Mouse (Mus musculus) ES-E14 (cell line): ENCODE results near the gene Sirt2. TPM values are rescaled to one million over a fixed set of nuclear protein-coding genes. Genes with fewer than 3 reads are reported as not detected.

Source experiments
- DNase-seq: peaks from one replicate; pipeline ENCODE4 v3.0.0-alpha.2; 2013; ENCODE audit warnings: low read depth, low spot score
- H3K27ac ChIP-seq: 2 replicates; pipeline ENCODE4 v1.5.1; 2012; ENCODE audit warnings: low read depth, mild to moderate bottlenecking, low read length, moderate library complexity, mixed read lengths; ENCODE audit not compliant: poor library complexity, insufficient read depth, severe bottlenecking
- H3K36me3 ChIP-seq: 2 replicates; pipeline ENCODE4 v1.6.1; 2012; ENCODE audit warnings: mild to moderate bottlenecking, low read length, moderate library complexity, mixed read lengths; ENCODE audit not compliant: control insufficient read depth, poor library complexity, insufficient read depth, severe bottlenecking
- H3K4me1 ChIP-seq, 2 experiments: fragments of 150-350 bp in 1 of 2; sonication (generic) in 1 of 2; 2 replicates each; pipeline ENCODE4 v1.6.1; 2012; ENCODE audit warnings: low read length in 2 of 2, mild to moderate bottlenecking in 1 of 2, mixed read lengths in 1 of 2; ENCODE audit not compliant: control insufficient read depth in 2 of 2, insufficient read depth in 2 of 2, poor library complexity in 1 of 2
- H3K4me3 ChIP-seq, 2 experiments: fragments of 150-350 bp in 1 of 2; sonication (generic) in 1 of 2; 2 replicates each; pipeline ENCODE4 v1.5.1; 2012; ENCODE audit warnings: low read length in 2 of 2, low read depth in 1 of 2, mild to moderate bottlenecking in 1 of 2, mixed read lengths in 1 of 2; ENCODE audit not compliant: insufficient read depth in 1 of 2, poor library complexity in 1 of 2, severe bottlenecking in 1 of 2
- H3K9ac ChIP-seq: 2 replicates; pipeline ENCODE4 v1.6.1; 2012; ENCODE audit warnings: low read depth, mild to moderate bottlenecking, low read length, mixed read lengths; ENCODE audit not compliant: poor library complexity, insufficient read depth, severe bottlenecking
- H3K9me3 ChIP-seq: fragments of 150-350 bp; sonication (generic); 2 replicates; pipeline ENCODE4 v1.6.1; 2012; ENCODE audit warnings: low read depth, mild to moderate bottlenecking, low read length; ENCODE audit not compliant: control insufficient read depth, insufficient read depth
- CHD2 ChIP-seq: IDR thresholded peaks from 2 replicates; pipeline ENCODE4 v1.6.1; 2014; ENCODE audit warnings: mild to moderate bottlenecking, low read depth, low read length, inconsistent platforms
- HCFC1 ChIP-seq: IDR thresholded peaks from 2 replicates; pipeline ENCODE4 v1.6.1; 2012; ENCODE audit warnings: low read length, inconsistent platforms, borderline replicate concordance; ENCODE audit not compliant: insufficient read depth
- MAFK ChIP-seq: IDR thresholded peaks from 2 replicates; pipeline ENCODE4 v1.6.1; 2014; ENCODE audit warnings: mild to moderate bottlenecking, low read depth, low read length, inconsistent platforms; ENCODE audit not compliant: insufficient read depth
- ZC3H11A ChIP-seq: IDR thresholded peaks from 2 replicates; pipeline ENCODE4 v1.6.1; 2012; ENCODE audit warnings: low read depth, mild to moderate bottlenecking, inconsistent platforms, low read length, borderline replicate concordance
- ZNF384 ChIP-seq: IDR thresholded peaks from 2 replicates; pipeline ENCODE4 v1.6.1; 2012; ENCODE audit warnings: low read depth, low read length, inconsistent platforms
- in situ Hi-C, 2 experiments: fragments of 600-800 bp; cut with MboI; formaldehyde crosslinking; loops; one replicate each; pipeline ENCODE4 v1.15.1; 2025; ENCODE audit warnings: low sequenced_read_pairs in 2 of 2, inconsistent platforms in 1 of 2; ENCODE audit not compliant: unreplicated experiment in 2 of 2
- total RNA-seq: library from RNA; depleted of rRNA; stranded (reverse); fragments of 300-350 nt; gene quantifications from 2 replicates; pipeline ENCODE4 v1.2.3, GENCODE M21; 2012

Sirt2 gene
- total RNA-seq, 1 experiment = 14.8 TPM

- DNase-seq = no peak
- in situ Hi-C loops = no loop called here
- H3K4me3 ChIP-seq = no peak overlapping the region
- no peak overlapping the region for H3K9ac ChIP-seq
- no peak overlapping the region for H3K27ac ChIP-seq
- peaks cover 83% of the 10 kb centered on the region for H3K36me3 ChIP-seq
- peaks cover 0 to 33% of the 10 kb centered on the region in 2 experiments; a peak in 3 of 4 replicates for H3K4me1 ChIP-seq
- no peaks in the 10 kb centered on the region for H3K9me3 ChIP-seq
- no peak for TF ChIP-seq CHD2
- TF ChIP-seq MAFK = no peak
- no peak for TF ChIP-seq ZNF384
- TF ChIP-seq HCFC1 = no peak
- TF ChIP-seq ZC3H11A = no peak
These were observed 52.4 kb downstream of the Sirt2 start for GRCm38 (mm10) chr7:28818861-28819452.

- DNase-seq = no peak
- H3K9me3 ChIP-seq = no peaks in the 10 kb centered on the region
- no peak overlapping the region for H3K9ac ChIP-seq
- H3K4me1 ChIP-seq = peaks cover 0 to 33% of the 10 kb centered on the region in 2 experiments; a peak in 3 of 4 replicates
- in situ Hi-C loops = no loop called here
- H3K4me3 ChIP-seq = no peak overlapping the region
- TF ChIP-seq HCFC1 (no peak), ZC3H11A (no peak), MAFK (no peak), CHD2 (no peak), ZNF384 (no peak)
- no peak overlapping the region for H3K27ac ChIP-seq
- peaks cover 77% of the 10 kb centered on the region for H3K36me3 ChIP-seq
These were observed 53.0 kb downstream of the Sirt2 start for GRCm38 (mm10) chr7:28819571-28819970.

- in situ Hi-C loops = no loop called here
- no peak overlapping the region; the same call in 1 of the 2 replicates for H3K27ac ChIP-seq
- TF ChIP-seq HCFC1 (no peak), ZNF384 (no peak), MAFK (no peak)
- H3K4me3 ChIP-seq = no peak overlapping the region
- no peak for DNase-seq
- peaks cover 0 to 31% of the 10 kb centered on the region in 2 experiments; a peak in 3 of 4 replicates for H3K4me1 ChIP-seq
- H3K9me3 ChIP-seq = no peaks in the 10 kb centered on the region
- no peak overlapping the region for H3K9ac ChIP-seq
- H3K36me3 ChIP-seq = peaks cover 67% of the 10 kb centered on the region
These were observed 54.1 kb downstream of the Sirt2 start for GRCm38 (mm10) chr7:28820358-28821260.

- H3K4me1 ChIP-seq = peaks cover 0 to 28% of the 10 kb centered on the region in 2 experiments; a peak in 2 of 4 replicates
- no peak for DNase-seq
- no peak overlapping the region for H3K9ac ChIP-seq
- H3K27ac ChIP-seq = no peak overlapping the region
- peaks cover 59% of the 10 kb centered on the region for H3K36me3 ChIP-seq
- in situ Hi-C loops = no loop called here
- no peak overlapping the region for H3K4me3 ChIP-seq
- H3K9me3 ChIP-seq = no peaks in the 10 kb centered on the region
- TF ChIP-seq ZC3H11A = no peak
- no peak for TF ChIP-seq MAFK
- no peak for TF ChIP-seq ZNF384
- no peak for TF ChIP-seq CHD2
- no peak for TF ChIP-seq HCFC1
These were observed 54.8 kb downstream of the Sirt2 start for GRCm38 (mm10) chr7:28821261-28821831.
